Mouse (Mus musculus) G1E (cell line): ENCODE measurements around the gene Ipo13.

ENCODE experiments used
- CTCF ChIP-seq: IDR thresholded peaks from 2 replicates; pipeline ENCODE4 v1.5.1; 2012; ENCODE audit warnings: low read depth, low read length, inconsistent platforms, mixed read lengths
- GATA1 ChIP-seq: IDR thresholded peaks from 2 replicates; pipeline ENCODE4 v1.6.1; 2012; ENCODE audit warnings: borderline replicate concordance, low read length, inconsistent platforms, mixed read lengths
- GATA2 ChIP-seq: IDR thresholded peaks from 2 replicates; pipeline ENCODE4 v1.6.1; 2012; ENCODE audit warnings: low read depth, low read length, inconsistent platforms, borderline replicate concordance
- POLR2AphosphoS5 ChIP-seq: IDR thresholded peaks from 2 replicates; pipeline ENCODE4 v1.6.1; 2012; ENCODE audit warnings: low read depth, low read length, inconsistent platforms; ENCODE audit not compliant: insufficient replicate concordance
- TAL1 ChIP-seq: conservative IDR thresholded peaks from 2 replicates; pipeline ENCODE4 v1.6.1; 2012; ENCODE audit warnings: low read depth, low read length, inconsistent platforms, mixed read lengths

DNA sequence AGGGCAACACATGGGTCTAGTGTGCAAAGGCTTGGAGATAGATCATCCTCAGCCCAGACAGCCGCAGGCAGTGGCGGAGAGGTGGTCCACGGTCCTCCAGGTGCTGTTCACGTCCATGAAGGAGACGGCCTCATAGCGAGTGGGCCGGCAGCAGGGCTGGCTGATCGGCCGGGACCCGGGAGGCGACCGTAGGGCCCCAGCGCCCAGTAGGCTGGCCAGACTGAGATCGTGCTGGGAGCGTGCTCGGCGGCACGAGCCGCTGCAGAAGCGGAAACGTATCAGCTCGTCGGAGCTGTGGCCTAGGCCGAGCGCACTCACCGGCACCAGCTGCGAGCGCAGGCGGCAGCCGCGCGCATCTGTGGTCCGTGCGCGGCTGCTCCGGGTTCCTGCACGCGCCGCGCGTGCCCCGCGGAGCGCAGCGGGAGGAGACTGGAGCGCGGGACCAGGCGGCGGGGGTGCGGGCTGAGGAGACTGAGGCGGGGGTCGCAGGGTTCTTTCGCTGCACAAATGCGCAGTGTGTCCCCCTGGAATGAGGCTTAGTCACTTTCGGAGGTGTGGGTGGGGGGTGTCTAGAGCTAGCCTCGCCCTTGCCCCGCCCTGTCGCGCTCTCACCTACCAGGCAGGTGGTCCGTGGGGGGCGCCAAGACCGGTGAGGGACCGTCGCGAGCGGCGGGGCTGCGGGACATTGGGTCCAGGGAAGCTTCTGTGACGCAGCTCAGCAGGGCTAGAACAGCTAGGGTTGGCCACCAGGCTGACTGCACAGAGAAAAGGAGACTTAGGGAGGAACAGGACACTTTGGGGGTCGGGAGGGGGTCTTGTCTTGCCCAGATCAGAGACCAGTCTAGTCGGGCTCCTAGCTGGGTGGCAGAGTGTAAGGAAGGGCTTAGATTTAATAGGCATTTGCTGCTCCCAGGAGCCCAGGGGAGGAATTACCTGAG lies 12.0 kb upstream of the Ipo13 start:
- no peak for TF ChIP-seq GATA1
- TF ChIP-seq CTCF = no peak
- TF ChIP-seq TAL1 = no peak
- no peak for TF ChIP-seq POLR2AphosphoS5
- no peak for TF ChIP-seq GATA2
